Mouse (Mus musculus): Measurements from ENCODE around the gene Cnot2.
A peak's percentile ranks its signal among the peaks of the same experiment; 100 is the strongest.

The Cnot2 gene

DNA sequence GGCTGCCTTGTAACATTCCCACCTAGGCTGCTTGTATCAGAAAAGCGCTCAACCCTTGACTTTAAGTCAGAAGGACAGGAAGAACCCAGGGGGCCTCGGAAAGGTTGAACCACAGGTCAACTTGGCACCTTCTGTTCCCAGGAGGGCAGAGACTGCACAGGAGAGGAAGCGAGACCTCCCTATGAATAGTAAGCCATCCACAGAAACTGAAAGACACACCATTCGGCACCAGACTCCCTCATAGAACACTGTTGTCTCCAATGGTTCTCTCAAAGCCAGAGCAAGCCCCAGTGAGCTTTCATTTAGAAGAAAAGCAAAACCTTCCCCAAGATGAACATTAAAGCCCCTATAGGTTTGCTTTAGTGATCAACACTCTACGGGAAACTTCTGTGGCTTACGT, 105.6 kb downstream of the Cnot2 start:
- DNase-seq = no peak

GRCm38 (mm10) chr10:116473759-116474549, 107.4 kb downstream of the Cnot2 start, which contains the start of gene Kcnmb4:
TSS of gene Kcnmb4 (minus strand) at chr10:116473878.
- DNase-seq = peak; percentile 60

- peak; percentile 50 for DNase-seq
Observed at GRCm38 (mm10) chr10:116473071-116473758, 108.1 kb downstream of the Cnot2 start.

DNA sequence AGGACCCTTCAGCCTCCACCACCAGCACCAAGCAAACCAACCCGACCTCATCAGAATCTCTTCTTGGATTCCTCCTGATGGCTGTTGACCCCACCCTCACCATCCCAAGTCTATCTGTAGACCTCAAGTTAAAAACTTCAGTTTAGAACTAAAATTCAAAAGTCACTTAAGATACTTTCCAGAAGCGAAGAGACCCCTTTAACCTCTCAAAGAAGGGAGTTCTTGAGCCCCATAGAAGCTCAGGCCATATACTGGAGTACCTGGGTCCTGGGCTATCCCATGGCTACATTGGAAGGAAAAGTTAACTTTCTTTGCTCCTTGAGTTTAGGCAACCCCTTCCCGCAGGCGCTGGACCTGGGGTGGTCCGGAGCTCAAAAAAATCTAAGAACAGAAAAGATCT, 108.7 kb downstream of the Cnot2 start:
- no peak for DNase-seq

DNA sequence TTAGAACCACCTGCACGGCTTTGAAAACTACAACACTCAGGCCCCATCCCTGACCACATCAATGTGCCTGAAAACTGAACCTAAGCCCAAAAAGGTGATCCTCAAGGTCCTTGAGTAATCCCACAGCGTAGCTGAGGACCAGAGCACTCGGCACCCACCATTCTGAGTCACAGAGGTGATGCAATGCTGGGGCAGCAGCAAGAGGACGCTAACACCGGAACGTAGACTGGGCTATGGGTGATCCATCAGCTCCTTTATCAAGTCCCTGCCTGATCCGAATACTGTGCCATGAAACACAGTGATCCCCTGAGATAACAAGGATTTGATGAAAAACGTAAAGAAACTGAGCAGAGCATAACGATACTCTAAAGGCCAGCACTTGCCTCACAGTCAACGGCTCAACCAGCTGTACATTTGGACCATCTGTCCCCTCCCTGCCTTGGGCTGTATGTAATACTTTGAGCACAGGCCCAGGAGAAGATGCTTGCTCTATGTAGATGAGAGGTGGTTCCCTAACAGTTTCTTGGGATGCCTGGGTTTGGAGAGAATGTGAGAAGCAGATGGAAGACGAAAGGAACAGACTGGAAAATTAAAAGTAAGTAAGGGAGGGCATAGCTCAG, 110.9 kb downstream of the Cnot2 start:
- DNase-seq = no peak

DNA sequence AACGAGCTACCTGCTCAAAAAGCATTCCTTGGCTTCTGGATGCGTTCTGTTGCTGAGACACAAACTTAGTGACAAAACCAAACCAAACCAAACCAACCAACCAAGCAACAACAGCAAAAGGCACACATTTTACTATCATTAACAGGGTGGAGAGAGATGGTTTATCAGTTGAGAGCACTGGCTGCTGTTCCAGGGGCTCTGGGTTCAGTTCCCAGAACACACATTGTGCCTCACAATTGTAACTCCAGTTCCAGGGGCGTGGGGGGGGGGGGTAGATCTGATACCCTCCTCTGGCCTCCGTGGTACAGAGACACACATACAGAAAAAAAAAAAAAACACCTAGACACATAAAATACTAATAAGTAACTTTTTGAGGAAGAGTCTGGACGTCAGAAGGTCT, 113.2 kb downstream of the Cnot2 start:
- DNase-seq = no peak

DNA sequence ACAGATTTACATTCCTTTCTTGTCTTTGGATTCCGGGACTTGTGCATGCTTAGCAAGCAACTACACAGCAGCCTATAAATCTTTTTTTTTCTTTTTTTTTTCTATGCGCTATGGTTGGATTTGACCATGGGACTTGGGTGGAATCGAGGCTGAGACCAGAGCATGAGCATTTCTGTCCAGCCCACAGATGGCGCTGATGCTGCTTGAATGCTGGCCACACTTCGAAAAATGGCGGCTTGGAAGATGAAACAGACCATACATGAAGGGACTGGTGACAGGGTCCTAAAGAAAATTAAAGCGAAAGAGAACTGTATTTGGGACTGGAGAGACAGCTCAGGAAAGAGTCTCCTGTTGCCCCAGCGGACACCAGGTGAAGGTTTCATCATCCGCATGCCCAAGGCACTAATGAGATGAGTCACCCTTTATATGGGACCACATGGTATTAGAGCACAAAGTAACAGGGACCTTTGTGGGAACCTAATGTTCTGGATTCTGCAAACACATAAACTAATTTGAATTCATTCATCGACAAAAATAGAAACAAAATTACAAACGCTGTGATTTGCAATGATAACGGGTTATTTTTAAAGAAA, 117.5 kb downstream of the Cnot2 start:
- no peak for DNase-seq

- DNase-seq = no peak
Observed at GRCm38 (mm10) chr10:116461443-116461842, 119.9 kb downstream of the Cnot2 start.

DNA sequence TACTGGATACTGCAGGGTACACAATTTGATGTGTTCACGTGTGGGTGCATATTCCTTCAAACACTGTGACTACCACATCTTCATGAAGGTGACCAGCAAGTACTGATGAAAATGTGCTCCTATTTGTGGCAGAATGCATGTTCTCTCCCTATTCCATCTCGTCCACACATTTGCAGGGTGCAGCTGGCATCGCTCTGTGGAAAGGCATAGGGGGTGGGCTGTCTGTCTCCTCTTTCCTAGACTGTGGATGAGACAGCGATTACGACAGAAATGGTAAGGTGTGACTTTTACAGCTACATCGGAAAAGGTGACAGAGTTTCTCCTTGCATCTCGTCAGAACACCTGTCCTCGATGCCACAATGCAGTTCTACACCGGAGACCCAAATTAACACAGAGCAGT, 122.5 kb downstream of the Cnot2 start:
- no peak for DNase-seq

DNA sequence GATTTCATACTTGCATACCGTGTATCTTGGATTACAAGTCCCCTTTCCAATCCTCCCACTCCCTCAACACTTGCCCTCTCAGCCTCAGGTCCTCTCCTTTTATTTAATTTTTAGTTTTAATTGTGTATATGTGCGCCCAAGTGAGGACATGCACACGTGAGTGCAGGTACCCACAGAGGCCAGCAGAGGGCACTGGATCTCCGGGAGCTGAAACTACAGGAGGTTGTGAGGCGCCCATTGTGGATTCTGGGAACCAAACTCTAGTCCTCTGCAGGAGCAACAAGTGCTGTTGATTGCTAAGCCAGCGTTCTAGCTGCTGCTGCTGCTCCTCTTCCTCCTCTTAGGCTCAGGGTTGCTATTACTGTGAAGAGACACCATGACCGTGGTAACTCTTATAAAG, 128.5 kb downstream of the Cnot2 start:
- no peak for DNase-seq

DNA sequence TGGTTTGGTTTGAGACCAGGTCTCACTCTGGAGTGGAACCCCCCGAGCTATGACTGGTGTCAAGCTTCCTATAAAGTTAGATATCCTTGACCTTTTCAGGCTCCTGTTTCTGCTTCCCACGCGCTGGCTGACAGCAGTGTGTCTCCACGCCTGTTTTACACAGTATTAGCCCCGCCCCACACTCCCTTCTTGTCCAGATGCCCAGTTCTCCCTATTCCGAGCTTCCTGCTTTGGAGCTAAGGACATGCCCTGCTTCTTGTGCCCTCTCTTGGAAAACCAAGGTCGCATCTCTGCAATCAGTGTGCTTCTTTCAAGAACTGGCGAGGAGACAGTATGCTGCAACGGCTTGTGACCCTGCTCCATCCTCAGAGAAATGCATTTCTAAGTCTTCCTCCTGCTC, 130.7 kb downstream of the Cnot2 start:
- no peak for DNase-seq

DNA sequence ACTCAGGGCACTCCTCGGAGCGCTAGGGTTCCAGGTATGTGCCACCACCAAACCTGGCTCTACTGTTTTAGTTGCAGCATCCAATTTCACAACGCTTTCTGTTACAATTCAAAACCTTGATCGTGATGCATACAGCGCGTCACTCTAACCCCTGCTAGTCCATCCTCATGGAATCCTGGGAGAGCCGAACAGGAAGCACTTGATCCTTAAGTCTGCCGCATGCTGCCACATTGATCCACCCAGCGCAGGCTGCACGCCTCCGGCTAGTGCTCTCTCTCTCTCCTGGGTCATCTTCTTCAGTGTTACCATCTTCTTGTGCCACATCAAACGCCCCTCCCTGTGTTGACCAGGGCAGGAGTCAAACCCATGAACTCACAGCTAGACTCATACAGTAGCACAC, 133.1 kb downstream of the Cnot2 start:
- DNase-seq = no peak

DNA sequence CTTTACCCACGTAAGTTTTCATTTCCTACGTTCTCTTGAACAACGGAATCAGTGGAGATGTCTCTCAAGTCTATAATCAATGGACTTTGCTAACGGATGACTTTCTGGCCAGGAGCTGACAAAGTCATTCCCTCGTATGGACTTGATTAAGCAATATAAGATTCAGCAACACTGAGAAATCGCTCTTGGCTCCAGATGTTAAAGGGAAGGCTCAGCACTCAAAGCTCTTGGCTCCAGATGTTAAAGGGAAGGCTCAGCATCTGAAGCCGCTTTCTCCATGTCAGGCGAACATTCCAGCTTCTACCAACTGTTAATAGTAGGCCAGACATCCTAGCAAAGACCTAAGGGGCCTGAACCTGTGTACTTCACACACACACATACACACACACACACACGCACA, 134.1 kb downstream of the Cnot2 start:
- no peak for DNase-seq

DNA sequence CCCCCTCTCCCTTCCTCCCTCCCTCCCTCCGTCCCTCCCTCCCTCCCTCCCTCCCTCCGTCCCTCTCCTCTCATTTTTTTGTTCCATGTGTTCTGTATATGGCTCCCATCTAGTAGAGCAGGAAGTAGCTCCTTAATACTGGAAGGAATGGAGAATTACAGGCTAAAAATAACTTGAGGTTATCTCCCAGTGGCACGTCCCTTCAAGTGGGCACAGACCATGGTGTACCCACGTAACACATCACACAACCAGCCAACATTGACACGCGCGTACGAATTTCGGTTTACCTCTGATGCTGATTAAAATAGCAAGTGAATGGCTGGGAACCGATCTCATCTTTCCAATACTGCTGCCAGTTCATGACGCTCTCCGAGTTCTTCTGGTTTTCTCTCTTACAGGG, 135.3 kb downstream of the Cnot2 start:
- DNase-seq = no peak

DNA sequence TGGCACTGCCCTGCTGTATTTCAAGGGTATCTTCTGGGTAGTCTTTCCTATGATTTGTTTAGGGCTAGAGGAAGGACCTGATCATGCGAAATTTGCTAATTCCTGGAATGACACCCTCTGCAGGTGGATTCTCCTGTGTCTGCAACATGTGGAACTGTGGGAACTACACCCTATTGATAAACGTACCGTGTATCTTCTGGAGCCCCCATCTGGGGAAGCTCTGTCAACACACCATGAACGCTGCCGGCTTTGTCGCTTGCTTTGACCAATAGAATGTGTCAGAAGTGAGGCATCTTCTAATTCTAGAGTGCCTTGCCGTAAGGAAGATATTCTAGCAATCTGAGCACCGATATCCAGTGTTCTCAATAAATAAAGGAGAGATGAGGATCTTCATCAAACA, 136.5 kb downstream of the Cnot2 start:
- DNase-seq = no peak

- no peak for DNase-seq
Observed at GRCm38 (mm10) chr10:116444371-116444770, 136.9 kb downstream of the Cnot2 start.

GRCm38 (mm10) chr10:116440946-116441345, 140.4 kb downstream of the Cnot2 start:
- DNase-seq = no peak

DNA sequence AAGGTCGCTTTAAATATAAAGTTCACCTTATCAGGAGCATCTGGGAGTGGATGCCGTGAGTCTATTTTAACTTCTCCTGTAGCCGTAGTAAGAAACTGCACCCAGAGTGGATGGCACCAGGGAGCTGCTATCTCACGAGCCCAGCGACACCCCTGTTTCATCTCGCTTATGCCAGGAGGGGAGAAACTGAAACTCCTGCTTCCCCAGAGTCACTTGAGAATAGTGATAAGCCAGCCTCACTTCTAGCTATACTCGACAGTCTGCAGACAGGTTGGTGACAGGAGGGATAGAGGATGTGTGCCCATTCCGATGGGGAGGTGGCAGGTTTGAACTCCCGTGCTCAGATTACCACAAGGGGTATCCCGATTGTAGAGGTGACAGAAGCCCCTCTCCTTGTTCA, 141.2 kb downstream of the Cnot2 start:
- DNase-seq = no peak

DNA sequence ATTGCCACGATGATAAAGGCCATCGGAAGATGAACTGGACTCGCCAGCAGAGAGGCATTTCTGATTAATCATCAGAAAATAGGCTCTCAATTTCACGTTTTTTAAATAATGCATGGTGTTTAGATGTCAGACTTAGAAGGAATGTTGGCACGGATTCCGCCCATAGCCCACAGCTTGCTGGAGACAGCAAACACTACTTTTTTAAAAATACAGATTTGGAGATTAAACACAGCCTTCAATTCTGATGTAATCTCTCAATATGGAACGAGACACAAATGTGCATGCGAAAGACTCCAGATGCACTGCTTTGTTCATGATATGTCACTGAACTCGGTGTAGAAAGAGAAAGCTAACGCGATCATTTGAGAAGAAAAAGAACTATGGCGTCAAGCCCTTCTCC, 145.9 kb downstream of the Cnot2 start:
- no peak for DNase-seq
